Mouse (Mus musculus) urinary bladder, postnatal 36 days (tissue): ENCODE results near the gene Kcnj10.
A peak's percentile ranks its signal among the peaks of the same experiment; 100 is the strongest.

Source experiments
- DNase-seq, 2 experiments: peaks; one replicate each; pipeline ENCODE4 v3.0.0; 2022; ENCODE audit warnings: low spot score in 2 of 2, mixed read lengths in 1 of 2

Gene Kcnj10

DNA sequence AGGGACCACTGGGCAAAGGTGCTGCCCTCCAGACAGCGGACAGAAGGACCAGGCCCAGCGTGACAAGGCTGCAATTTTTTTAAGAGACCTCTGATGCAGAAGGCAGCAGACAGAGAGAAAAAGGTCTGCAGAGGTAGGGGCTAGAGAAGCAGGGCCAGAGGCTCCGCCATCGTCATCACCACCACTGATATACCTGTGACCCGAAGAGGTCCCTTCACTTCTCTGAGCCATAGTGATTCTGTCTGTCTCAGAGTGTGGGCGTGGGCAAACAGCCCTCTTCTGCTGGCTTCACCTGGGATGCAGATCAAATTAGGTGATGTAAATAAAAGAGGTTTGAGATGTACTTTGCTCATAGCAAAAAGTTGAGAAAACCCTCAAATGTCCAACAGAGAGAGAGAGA is 11.4 kb upstream of the Kcnj10 start:
- DNase-seq: no peak

DNA sequence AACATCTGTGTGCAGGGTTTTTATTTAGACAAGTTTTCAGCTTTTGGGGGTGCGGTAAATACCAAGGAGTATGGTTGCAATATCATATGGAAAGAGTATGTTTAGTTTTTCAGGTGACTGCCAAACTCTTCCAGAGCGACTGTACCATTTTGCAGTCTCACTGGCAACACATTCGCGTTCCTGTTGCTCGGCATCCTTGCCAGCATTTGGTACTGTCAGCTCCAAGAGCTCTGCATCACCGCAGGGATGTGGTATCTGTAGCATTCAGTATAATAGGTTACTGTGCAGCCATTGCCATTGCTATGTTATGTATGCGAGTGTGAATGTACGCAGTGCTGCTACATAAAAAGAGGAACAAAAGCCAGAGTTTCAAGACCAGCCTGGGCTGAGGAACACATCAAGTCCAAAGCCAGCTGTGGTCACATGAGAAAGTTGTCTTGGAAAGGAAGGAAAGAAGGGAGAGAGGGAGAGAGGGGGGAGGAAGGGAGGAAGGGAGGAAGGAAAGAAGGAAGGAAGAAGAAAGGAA is 9.5 kb upstream of the Kcnj10 start:
- no peak for DNase-seq

DNA sequence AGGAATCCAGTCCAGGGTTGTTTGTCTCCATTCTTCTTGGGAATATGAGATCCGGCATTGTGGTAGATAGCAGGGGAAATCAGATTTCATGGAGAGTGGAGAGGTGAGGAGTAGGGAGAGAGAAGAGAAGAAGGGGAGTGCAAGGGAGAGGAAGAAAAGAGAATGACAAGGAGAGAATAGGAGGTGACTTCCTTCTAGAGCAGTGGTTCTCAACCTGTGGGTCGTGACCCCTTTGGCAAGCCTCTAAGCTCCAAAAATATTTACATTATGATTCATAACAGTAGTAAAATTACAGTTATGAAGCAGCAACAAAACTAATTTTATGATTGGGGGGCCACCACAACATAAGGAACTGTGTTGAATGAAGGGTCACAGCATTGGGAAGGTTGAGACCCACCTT is 8.1 kb upstream of the Kcnj10 start:
- no peak for DNase-seq

GRCm38 (mm10) chr1:172333512-172333911 is 7.5 kb upstream of the Kcnj10 start:
- no peak for DNase-seq

GRCm38 (mm10) chr1:172335804-172336203 is 5.2 kb upstream of the Kcnj10 start:
- DNase-seq: no peak

DNA sequence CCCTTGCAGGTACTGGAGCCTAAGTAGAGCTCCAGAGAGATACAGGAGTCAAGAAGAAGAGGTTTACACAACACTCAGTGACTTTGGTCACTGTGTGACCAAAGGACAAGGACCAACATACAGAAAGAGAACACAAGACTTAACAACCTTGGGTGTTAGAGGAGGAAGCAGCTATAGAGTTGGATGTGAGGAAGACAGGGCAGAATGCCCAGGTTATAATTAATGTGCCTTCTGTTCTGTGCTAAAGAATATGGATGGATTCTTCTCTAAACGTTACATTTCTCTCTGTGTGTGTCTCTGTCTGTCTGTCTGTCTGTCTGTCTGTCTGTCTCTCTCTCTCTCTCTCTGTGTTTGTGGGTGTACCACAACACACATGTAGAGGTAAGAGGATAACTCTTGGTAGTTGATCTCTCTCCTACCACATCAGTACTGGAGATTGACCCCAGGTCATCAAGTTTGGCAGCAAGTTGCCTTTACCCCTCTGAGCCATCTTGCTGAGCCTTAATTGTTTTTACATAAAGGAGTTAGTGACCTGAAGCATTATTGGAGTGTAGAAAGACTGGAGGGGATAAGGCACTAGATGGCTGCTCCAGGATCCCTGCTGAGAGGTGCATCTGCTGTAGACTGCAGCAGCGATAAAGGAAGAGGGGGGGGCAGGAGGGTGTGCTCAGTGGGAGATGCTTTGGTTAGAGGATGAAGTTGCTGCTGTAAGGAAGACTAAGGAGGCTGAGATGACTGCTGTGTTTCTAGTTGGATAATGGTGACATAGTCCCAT is 3.4 kb upstream of the Kcnj10 start:
- DNase-seq: no peak

DNA sequence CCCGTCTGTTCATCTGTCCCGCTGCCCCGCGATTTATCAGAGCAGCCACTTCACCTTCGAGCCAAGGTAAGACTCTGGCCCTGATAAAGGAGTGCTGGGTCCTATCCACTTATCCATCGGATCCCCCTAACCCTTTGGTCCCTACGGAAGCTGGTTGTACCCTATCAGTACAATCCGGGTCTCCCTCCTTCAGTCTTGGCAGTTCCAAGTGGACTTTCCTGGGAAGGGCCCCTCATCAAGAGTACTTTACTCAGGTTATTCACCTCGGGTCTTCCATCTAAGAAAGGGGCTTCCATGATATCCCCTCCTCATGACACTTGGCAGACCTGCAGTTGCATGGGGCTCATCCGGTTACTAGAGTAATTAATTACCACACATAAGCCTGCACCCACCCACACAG is 376 bp downstream of the Kcnj10 start:
- no peak for DNase-seq

DNA sequence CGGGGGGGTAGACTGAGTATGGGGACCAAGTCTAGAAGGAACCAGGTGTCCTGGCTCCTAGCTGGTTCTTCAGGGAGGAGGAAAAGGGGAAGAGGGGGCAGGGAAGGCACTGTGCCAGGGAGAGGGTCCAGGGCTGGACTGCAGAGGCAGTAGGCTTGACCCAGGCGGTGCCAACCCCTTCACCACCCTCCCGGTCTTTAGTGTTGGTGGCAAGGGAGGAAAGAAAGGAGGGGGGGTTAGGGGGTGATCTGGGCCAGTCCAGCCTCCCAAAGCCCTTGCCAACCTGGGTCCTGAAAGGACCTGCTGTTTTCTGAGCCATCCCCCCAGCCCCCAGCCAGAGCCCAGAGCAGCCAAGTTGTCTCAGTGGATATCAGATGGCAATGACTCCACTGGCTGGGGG is 1.7 kb downstream of the Kcnj10 start:
- no peak for DNase-seq

DNA sequence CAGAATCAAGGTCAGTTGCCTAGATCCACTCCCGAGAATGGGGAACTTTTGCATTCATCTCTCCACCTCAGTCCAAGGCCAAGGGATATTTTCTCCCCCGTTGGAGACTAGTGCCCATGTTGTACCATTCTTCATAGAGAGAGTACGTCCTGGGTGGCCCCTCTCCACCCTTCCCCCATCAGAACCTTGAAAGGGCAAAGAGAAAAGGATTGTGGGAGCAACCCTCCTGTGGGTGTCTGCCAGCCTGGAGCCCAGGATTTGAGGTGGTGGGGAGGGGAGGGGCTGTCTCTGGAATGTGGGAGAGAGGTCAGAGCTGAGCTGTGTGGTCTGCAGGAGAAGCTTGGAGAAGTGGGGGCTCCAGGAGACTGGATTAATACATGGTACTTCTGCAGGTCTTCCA is 2.9 kb downstream of the Kcnj10 start:
- no peak for DNase-seq

- DNase-seq: no peak
These were observed 3.8 kb downstream of the Kcnj10 start for GRCm38 (mm10) chr1:172344820-172345219.

- no peak for DNase-seq
These were observed 5.7 kb downstream of the Kcnj10 start for GRCm38 (mm10) chr1:172346707-172347106.

- DNase-seq: no peak
These were observed 6.4 kb downstream of the Kcnj10 start for GRCm38 (mm10) chr1:172347382-172347781.

DNA sequence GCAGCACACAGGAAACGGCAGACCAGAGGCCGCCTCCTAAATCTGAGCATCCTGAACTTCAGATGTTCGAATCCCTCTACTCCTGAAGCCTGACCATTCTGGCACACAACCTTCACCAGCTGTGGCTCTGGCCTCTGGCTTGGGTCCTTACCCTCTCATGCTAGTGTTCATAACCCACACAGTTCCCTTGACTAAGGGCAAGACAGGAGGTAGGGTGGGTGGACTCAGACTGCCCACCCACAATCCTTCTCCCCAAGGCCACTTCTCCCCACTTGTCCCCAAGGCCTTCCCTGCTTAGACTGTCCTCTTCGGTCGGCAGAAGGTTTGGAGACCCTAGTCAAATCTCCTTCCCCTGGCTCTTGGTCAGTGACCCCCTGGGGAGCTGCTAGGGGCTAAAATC is 8.5 kb downstream of the Kcnj10 start:
- DNase-seq: no peak

DNA sequence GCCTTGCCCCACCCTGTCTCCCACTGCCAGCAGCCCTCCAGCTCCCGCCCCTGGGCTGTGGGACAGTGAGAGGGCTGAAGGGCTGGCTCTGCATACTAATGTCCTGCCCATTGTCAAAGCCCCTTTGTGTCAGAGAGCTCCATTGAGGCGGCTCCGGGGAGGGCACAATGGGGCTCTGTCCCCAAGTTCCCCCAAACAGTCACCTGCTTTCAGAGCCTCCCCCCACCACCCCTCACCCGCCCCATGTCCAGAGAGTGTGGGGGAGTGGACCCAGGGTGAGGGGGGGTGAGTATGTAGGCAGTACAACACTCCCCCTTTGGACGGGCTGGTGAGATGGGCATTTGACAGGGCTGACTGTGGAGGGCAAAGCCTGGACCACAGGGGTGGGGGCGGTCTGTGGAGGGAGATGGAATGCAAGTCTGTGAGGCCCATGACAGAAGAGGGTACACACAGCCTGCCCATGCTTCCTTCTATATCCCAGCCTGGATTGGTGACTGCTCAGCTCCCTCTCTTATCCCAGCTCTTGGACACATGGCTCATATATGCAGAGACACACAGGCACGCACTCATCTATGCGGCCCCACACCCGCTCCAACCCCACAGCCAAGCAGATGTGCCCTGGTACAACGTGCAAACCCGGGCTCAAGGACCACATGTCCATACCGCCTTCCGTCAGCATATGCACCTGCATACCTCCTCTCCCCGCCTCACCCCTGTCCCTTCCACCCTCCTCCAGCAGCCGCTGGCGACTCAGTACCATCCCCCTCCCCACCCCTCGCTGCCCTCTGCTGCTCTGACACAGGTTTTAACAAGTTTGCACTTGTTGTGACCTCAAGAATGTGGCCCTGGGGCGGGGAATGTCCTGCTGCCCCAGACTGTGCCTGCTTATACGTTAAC is 9.2 kb downstream of the Kcnj10 start:
- peak; percentile 20 to 31 for DNase-seq

DNA sequence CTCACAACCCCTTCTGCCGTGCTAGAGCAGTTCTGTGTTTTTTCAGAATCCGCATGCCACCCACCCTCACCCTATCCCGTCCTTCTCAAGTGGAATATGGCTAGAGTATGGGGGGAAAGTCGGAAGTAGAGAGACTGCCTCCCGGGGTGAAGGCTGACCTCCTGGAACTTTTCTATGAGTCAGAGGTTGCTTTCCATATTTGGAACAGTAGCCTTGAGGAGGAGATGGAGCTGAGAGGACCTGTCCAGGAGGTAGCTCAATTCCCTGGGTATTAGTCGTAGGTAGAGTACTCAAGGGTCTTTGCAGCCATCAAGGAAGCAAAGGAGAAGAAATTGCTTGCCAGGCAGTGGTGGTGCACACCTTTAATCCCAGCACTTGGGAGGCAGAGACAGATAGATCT is 11.0 kb downstream of the Kcnj10 start:
- no peak for DNase-seq

DNA sequence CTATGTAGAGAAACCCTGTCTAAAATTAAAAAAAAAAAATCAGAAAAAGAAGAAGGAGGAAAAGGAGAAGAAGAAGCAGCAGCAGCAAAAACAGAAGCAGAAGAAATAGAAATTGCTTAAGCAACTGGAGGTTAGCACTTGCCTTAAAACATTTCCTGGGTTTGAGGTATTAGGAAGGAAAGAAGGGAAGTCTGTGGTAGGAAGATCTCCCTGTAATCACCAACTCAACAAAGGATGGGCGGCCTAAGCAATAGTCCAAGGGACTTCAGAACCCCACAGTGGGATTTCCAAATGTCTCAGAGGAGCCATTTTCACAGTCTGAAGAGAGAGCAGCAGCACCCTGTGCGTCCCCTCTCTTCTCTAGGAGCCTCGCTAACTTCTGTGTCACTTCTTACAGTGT is 11.4 kb downstream of the Kcnj10 start:
- no peak for DNase-seq

- DNase-seq: no peak
These were observed 14.3 kb downstream of the Kcnj10 start for GRCm38 (mm10) chr1:172355336-172355735.

- peak; percentile 42 to 54 for DNase-seq
These were observed 16.5 kb downstream of the Kcnj10 start for GRCm38 (mm10) chr1:172357550-172357949.

GRCm38 (mm10) chr1:172358341-172358740 is 17.3 kb downstream of the Kcnj10 start:
- DNase-seq: no peak

DNA sequence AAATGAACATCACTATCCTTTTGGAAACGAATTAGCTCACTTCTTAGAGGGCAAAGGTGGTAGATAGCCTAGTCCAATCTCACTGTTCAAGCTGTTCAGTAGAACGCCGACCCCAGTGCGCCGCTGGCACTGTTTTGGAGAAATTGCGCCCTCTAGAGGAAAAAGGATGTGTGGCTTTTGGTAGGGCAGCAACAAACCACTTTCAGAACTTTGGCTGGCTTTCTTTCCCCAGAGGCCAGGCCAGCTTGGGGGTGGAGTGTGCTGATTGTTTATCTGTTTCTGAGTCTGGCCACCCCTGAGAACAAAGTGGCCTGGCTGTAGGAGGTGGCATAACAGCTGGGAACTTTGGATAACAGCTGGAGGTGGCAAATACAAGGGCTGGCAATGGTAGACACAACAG is 23.7 kb downstream of the Kcnj10 start:
- DNase-seq: no peak

DNA sequence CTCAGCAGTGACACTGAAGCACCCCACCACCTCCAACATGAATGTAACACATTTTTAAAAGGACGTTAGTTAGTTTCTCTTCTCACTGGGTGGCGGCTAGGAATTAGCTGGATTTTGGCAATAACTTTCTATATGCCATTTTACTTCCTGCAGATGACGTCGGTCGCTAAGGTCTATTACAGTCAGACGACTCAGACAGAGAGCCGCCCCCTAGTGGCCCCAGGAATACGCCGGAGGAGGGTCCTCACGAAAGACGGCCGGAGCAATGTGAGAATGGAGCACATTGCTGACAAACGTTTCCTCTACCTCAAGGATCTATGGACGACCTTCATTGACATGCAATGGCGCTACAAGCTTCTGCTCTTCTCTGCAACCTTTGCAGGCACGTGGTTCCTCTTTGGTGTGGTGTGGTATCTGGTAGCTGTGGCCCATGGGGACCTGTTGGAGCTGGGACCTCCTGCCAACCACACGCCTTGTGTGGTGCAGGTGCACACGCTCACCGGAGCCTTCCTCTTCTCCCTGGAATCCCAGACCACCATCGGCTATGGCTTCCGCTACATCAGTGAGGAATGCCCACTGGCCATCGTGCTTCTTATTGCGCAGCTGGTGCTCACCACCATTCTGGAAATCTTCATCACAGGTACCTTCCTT is 27.9 kb downstream of the Kcnj10 start:
- DNase-seq: no peak

GRCm38 (mm10) chr1:172376198-172376667 is 35.2 kb downstream of the Kcnj10 start, which contains the start of gene Pigm:
TSS of gene Pigm (plus strand) at chr1:172376546.
- DNase-seq: peak; percentile 96 to 98
